8 mouse cellular contexts compared by ENCODE assay signal in the genomic region with DNA sequence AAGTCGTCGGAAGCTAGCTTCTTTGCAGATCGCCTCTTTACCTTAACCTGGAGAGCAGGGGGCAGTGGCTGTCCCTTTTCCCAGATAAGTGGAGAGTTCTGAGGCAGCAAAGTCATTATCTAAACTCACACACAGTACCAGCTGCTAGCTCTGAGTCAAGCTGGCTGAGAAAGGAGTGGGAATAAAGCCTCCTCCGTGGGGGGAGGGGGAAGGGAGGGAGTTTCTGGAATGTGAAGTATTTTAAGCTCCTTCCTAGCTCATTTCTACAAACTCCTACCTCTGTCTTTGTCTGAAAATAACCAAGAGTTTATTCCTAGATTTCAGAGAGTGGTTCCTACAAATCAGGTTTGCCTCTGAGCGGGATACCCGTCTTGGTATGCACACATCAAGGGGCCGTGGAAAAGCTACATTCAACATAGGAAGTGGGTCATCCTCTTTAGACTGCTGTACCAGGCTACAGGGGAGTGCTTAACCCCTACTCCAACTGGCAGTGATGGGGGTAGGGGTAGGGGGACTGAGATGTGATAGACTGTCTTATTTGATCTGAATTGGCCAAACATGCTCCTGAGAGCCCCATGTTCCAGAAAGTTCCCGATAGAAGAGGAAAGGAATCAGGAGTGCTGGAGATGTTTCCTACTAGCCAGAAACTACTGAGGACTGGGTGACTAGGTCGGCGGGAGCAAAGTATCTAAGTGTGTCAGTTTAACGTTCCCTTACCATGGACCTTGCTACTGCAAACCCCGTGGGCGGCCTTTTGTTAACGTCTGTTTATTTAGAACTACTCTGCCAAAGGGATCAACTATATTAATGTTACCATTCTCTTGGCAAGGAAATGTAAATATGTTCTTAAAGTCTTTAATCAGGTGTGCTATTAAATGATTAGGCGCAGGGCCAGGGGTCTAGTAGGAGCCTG. TPM values are rescaled to one million over a fixed set of nuclear protein-coding genes. Genes with fewer than 3 reads are reported as not detected.
A peak's percentile ranks its signal among the peaks of the same experiment; 100 is the strongest.
DNase-seq lines count a peak whose midpoint lies in the region; ATAC-seq and TF ChIP-seq lines count a peak whose summit lies in the region.

No protein-coding gene starts in this region.

- H3K4me2 ChIP-seq in hindbrain, embryonic 14.5 days (replicated peaks): no peak overlapping the region
- H3K4me2 ChIP-seq in myocyte (ENCODE audit: low read depth): peak overlapping the region; percentile 31

- no peaks in the 10 kb centered on the region for H3K79me2 ChIP-seq in myocyte (ENCODE audit: control insufficient read depth, insufficient read depth)

- TF ChIP-seq POLR2A in myocyte (IDR thresholded peaks at IDR 0.05; ENCODE audit: insufficient read length, low read depth): no peak

- H3K36me3 ChIP-seq in hindbrain, embryonic 10.5 days: peaks cover 36% of the 10 kb centered on the region
- H3K36me3 ChIP-seq in hindbrain, embryonic 14.5 days (replicated peaks; ENCODE audit: control insufficient read depth, insufficient read depth): peaks cover 28% of the 10 kb centered on the region
- H3K36me3 ChIP-seq in myocyte (ENCODE audit: control insufficient read depth, insufficient read depth): no peaks in the 10 kb centered on the region

- H3K4me3 ChIP-seq in hindbrain, embryonic 10.5 days: no peak overlapping the region
- no peak overlapping the region for H3K4me3 ChIP-seq in hindbrain, embryonic 14.5 days (replicated peaks; ENCODE audit: low read length)
- H3K4me3 ChIP-seq in myocyte: no peak overlapping the region

- H3K27ac ChIP-seq in hindbrain, embryonic 10.5 days: peak overlapping the region; percentile 70
- no peak overlapping the region for H3K27ac ChIP-seq in hindbrain, embryonic 14.5 days

- no peak for ATAC-seq in hindbrain, embryonic 14.5 days (ENCODE audit: low FRiP score)

- no peaks in the 10 kb centered on the region for H3K27me3 ChIP-seq in hindbrain, embryonic 10.5 days (ENCODE audit: insufficient read depth, poor library complexity, severe bottlenecking)
- no peaks in the 10 kb centered on the region for H3K27me3 ChIP-seq in hindbrain, embryonic 14.5 days (ENCODE audit: control insufficient read depth, insufficient read depth, low read length)
- no peaks in the 10 kb centered on the region for H3K27me3 ChIP-seq in myocyte (ENCODE audit: control insufficient read depth, insufficient read depth, insufficient read length)

- H3ac ChIP-seq in myocyte (ENCODE audit: control insufficient read depth, insufficient read length): no peak overlapping the region

- peaks cover 52% of the 10 kb centered on the region for H3K4me1 ChIP-seq in hindbrain, embryonic 10.5 days (replicated peaks)
- H3K4me1 ChIP-seq in hindbrain, embryonic 14.5 days (replicated peaks; ENCODE audit: control insufficient read depth, insufficient read depth, low read length): peaks cover 12% of the 10 kb centered on the region

- no peaks in the 10 kb centered on the region for H3K9me3 ChIP-seq in hindbrain, embryonic 10.5 days
- no peaks in the 10 kb centered on the region for H3K9me3 ChIP-seq in hindbrain, embryonic 14.5 days (ENCODE audit: control insufficient read depth, low read length)

- intact Hi-C loops in heart, postnatal 36 days (cut with DNase I): no loop called here

- WGBS in hindbrain, embryonic 10.5 days: 47% methylated on average over 15 of the region's 15 CpGs
- 49% methylated on average over 15 of the region's 15 CpGs for WGBS in hindbrain, embryonic 14.5 days

- no peak overlapping the region for H3K9ac ChIP-seq in hindbrain, embryonic 14.5 days

- DNase-seq in hindbrain, embryonic 10.5 days (ENCODE audit: low spot score): no peak
- DNase-seq in hindbrain, embryonic 14.5 days (ENCODE audit: low spot score): no peak
- DNase-seq in brain, adult 2 months (ENCODE audit: low read depth, low spot score): peak; percentile 93
- DNase-seq in layer of hippocampus, adult 9-11 months: peak; percentile 64
- DNase-seq in adipocyte (ENCODE audit: low spot score): no peak
- no peak for DNase-seq in gastrocnemius, postnatal 4 days (ENCODE audit: low spot score in 2 of 2)
- no peak for DNase-seq in heart, postnatal 36 days

TF ChIP-seq in myocyte, 11 proteins besides CTCF, POLR2A, EP300 and RAD21:
- TF ChIP-seq MYOD1 (IDR thresholded peaks at IDR 0.05; ENCODE audit: control insufficient read depth in 1 of 3, insufficient read length in 2 of 3, low read depth in 2 of 3) (peak; percentile 6 to 68 (median 28)), POLR2AphosphoS2 (IDR thresholded peaks at IDR 0.05; ENCODE audit: insufficient read length, low read depth) (no peak), MYOG (IDR thresholded peaks at IDR 0.05; ENCODE audit: control insufficient read depth in 1 of 3, insufficient read depth in 1 of 3, insufficient read length in 2 of 3, low read depth in 2 of 3) (peak in 2 of 3 experiments; percentile 27 to 30), MAX (IDR thresholded peaks at IDR 0.05; ENCODE audit: low read depth) (no peak), E2F4 (IDR thresholded peaks at IDR 0.05; ENCODE audit: insufficient read depth) (no peak), REST (IDR thresholded peaks at IDR 0.05; ENCODE audit: insufficient read depth, insufficient read length) (no peak)

RNA-seq across cellular contexts. Expression of a gene that starts 9.9 kb away (rescaled TPM):
- polyA plus RNA-seq in hindbrain, embryonic 10.5 days (2016; fragmentation: Nextera tagmentation; extraction: Ambion mirVana): 74.1 and 82.3 TPM in 2 replicates
- polyA plus RNA-seq in hindbrain, embryonic 14.5 days (2014; fragmentation: Nextera tagmentation; extraction: Ambion mirVana): 68.7 and 71.9 TPM in 2 replicates
- 9.6 TPM for polyA plus RNA-seq in myocyte (2012; fragmentation: generic; extraction: Trizol)
- 10 to 100 TPM in 1 of 2 experiments, 1 to 10 TPM in 1; 8.9 to 10.8 TPM for total RNA-seq in gastrocnemius, postnatal 4 days (2021)
- under 1 TPM; 0.14 to 0.31 TPM for total RNA-seq in heart, postnatal 36 days (2021)

RNA-seq across cellular contexts. Expression of a gene that starts 11.1 kb away (rescaled TPM):
- polyA plus RNA-seq in hindbrain, embryonic 10.5 days (2016; fragmentation: Nextera tagmentation; extraction: Ambion mirVana): 22.7 and 25.0 TPM in 2 replicates
- polyA plus RNA-seq in hindbrain, embryonic 14.5 days (2014; fragmentation: Nextera tagmentation; extraction: Ambion mirVana): 19.8 and 24.6 TPM in 2 replicates
- polyA plus RNA-seq in myocyte (2012; fragmentation: generic; extraction: Trizol): 14.2 TPM
- total RNA-seq in gastrocnemius, postnatal 4 days (2021): 10 to 100 TPM; 14.1 to 15.8 TPM
- 1 to 10 TPM; 6.0 to 7.3 TPM for total RNA-seq in heart, postnatal 36 days (2021)

RNA-seq across cellular contexts. Expression of a gene that starts 44.3 kb away (rescaled TPM):
- 26.8 and 28.9 TPM in 2 replicates for polyA plus RNA-seq in hindbrain, embryonic 10.5 days (2016; fragmentation: Nextera tagmentation; extraction: Ambion mirVana)
- polyA plus RNA-seq in hindbrain, embryonic 14.5 days (2014; fragmentation: Nextera tagmentation; extraction: Ambion mirVana): 27.9 and 28.3 TPM in 2 replicates
- polyA plus RNA-seq in myocyte (2012; fragmentation: generic; extraction: Trizol): 7.5 TPM
- total RNA-seq in gastrocnemius, postnatal 4 days (2021): 1 to 10 TPM in 1 of 2 experiments, under 1 TPM in 1; 0.75 to 1.1 TPM
- under 1 TPM in 1 of 2 experiments, not detected in 1; 0.42 TPM for total RNA-seq in heart, postnatal 36 days (2021)

Comparison
In these comparisons a context has a peak if more than half of its experiments do, and no peak if none do; other contexts are left out.
1. DNase-seq: peak in brain, adult 2 months (single experiment) and layer of hippocampus, adult 9-11 months (single experiment); none in hindbrain, embryonic 10.5 days (single experiment), hindbrain, embryonic 14.5 days (single experiment), adipocyte (single experiment), gastrocnemius, postnatal 4 days (0 of 2) and heart, postnatal 36 days (0 of 2).